Comparison of ENCODE assay signal across 15 mouse cellular contexts in the genomic region with DNA sequence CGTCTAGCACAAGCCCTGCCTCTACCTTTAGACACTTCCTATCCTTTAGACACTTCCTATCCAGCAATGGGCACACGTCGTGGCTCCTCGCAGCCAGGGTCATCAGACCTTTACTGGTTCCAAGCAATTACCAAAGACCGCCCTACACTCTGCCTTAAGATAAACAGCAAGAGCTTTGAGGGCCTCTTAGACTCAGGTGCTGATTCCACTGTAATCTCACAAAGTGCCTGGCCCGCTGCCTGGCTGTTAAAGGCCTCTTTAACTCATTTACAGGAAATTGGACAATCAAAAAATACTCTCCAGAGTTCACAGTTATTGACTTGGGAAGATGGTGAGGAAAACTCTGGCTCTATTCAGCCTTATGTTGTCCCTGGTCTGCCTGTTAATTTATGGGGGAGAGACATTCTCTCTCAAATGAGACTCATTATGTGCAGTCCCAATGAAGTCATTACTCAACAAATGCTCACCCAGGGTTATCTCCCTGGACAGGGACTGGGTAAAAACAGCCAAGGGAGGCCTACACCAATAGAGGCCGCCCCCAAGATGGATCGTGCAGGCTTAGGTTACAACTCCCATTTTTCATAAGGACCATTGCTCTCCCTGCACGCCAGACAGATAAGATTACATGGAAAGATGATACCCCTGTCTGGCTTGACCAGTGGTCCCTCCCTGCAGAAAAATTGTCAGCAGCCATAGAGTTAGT. TPM values are rescaled to one million over a fixed set of nuclear protein-coding genes. Genes with fewer than 3 reads are reported as not detected.
"Had no signal": no experiment of that assay in that cellular context is flagged by ENCODE, and none has a peak within 500 bp of the region (broad histone marks: within the 10 kb centered on the region; RNA-seq: fewer than 3 reads in every experiment).

No protein-coding gene starts in this region.

RNA-seq across cellular contexts. Expression of a gene that starts 10.9 kb away (rescaled TPM):
- polyA plus RNA-seq: intestine, embryonic 15.5 days; limb, embryonic 12.5 days; limb, embryonic 15.5 days; liver, embryonic 12.5 days; liver, embryonic 15.5 days; lung, embryonic 14.5 days; macrophage; midbrain, embryonic 10.5 days; midbrain, embryonic 13.5 days; midbrain, postnatal 0 days; neural tube, embryonic 12.5 days; neural tube, embryonic 15.5 days; stomach, embryonic 14.5 days; stomach, postnatal 0 days; thymus, adult 2 months had no signal

RNA-seq across cellular contexts. Expression of a gene that starts 11.9 kb away (rescaled TPM):
- polyA plus RNA-seq: intestine, embryonic 15.5 days; limb, embryonic 12.5 days; limb, embryonic 15.5 days; liver, embryonic 12.5 days; liver, embryonic 15.5 days; lung, embryonic 14.5 days; macrophage; midbrain, embryonic 10.5 days; midbrain, embryonic 13.5 days; midbrain, postnatal 0 days; neural tube, embryonic 12.5 days; neural tube, embryonic 15.5 days; stomach, embryonic 14.5 days; stomach, postnatal 0 days; thymus, adult 2 months had no signal

RNA-seq across cellular contexts. Expression of a gene that starts 17.3 kb away (rescaled TPM):
- polyA plus RNA-seq: intestine, embryonic 15.5 days; limb, embryonic 12.5 days; limb, embryonic 15.5 days; liver, embryonic 12.5 days; liver, embryonic 15.5 days; lung, embryonic 14.5 days; macrophage; midbrain, embryonic 10.5 days; midbrain, embryonic 13.5 days; midbrain, postnatal 0 days; neural tube, embryonic 12.5 days; neural tube, embryonic 15.5 days; stomach, embryonic 14.5 days; stomach, postnatal 0 days; thymus, adult 2 months had no signal

RNA-seq across cellular contexts. Expression of a gene that starts 27.9 kb away (rescaled TPM):
- polyA plus RNA-seq: intestine, embryonic 15.5 days; limb, embryonic 12.5 days; limb, embryonic 15.5 days; liver, embryonic 12.5 days; liver, embryonic 15.5 days; lung, embryonic 14.5 days; macrophage; midbrain, embryonic 10.5 days; midbrain, embryonic 13.5 days; midbrain, postnatal 0 days; neural tube, embryonic 12.5 days; neural tube, embryonic 15.5 days; stomach, embryonic 14.5 days; stomach, postnatal 0 days; thymus, adult 2 months had no signal

RNA-seq across cellular contexts. Expression of a gene that starts 45.2 kb away (rescaled TPM):
- polyA plus RNA-seq: intestine, embryonic 15.5 days; limb, embryonic 12.5 days; limb, embryonic 15.5 days; liver, embryonic 12.5 days; liver, embryonic 15.5 days; lung, embryonic 14.5 days; macrophage; midbrain, embryonic 10.5 days; midbrain, embryonic 13.5 days; midbrain, postnatal 0 days; neural tube, embryonic 12.5 days; neural tube, embryonic 15.5 days; stomach, embryonic 14.5 days; stomach, postnatal 0 days; thymus, adult 2 months had no signal
